Mouse (Mus musculus) left cerebral cortex, adult 2 months (tissue): ENCODE measurements around the gene Dgkg. TPM values are rescaled to one million over a fixed set of nuclear protein-coding genes. Genes with fewer than 3 reads are reported as not detected.
A peak's percentile ranks its signal among the peaks of the same experiment; 100 is the strongest.

ENCODE experiments used
- DNase-seq, 2 experiments: peaks; one replicate each; pipeline ENCODE4 v3.0.0; 2021 to 2022; ENCODE audit warnings: low spot score in 2 of 2, mixed read lengths in 1 of 2; ENCODE audit errors: extremely low spot score in 1 of 2
- H3K27ac ChIP-seq: fragments of 200-600 bp; 2 replicates; pipeline ENCODE4 v1.8.1; 2022
- H3K4me3 ChIP-seq: fragments of 200-600 bp; 2 replicates; pipeline ENCODE4 v1.8.1; 2022
- CTCF ChIP-seq: fragments of 200-600 bp; IDR thresholded peaks from 2 replicates; pipeline ENCODE4 v1.8.1; 2022; ENCODE audit warnings: antibody characterized with exemption, mild to moderate bottlenecking, moderate library complexity
- intact Hi-C: fragments of 180-260 bp; cut with DNase I; formaldehyde crosslinking; loops from one replicate; pipeline ENCODE4 v1.15.1; 2025
- total RNA-seq, 2 experiments: library from RNA; stranded (reverse); gene quantifications; 2 replicates each; pipeline ENCODE4 v1.2.3; 2021

The Dgkg gene
- total RNA-seq, 2 experiments from 2014 or later: 63.3 to 64.0 TPM

DNA sequence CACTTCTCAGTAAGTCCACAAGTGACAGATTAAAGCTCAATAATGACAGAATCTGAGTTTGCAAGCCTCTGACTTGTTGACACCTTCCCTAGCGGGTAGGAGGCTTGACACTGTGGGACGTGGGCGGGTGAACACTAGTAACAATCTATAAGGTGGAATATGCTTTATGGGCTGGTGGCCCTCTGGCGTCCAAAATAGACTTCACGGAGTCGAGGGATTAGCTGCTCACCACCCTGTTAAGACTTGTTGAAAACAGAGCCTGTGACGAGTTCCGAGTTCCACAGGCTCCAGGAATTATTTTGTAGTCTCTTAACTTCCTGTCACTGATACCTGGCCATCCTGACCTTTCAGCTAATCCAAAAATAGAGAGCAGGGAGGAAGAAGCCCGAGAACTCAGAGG, 104.7 kb downstream of the Dgkg start:
- peak; percentile 26 for TF ChIP-seq CTCF
- intact Hi-C loops: no loop called here
- H3K4me3 ChIP-seq: no peak overlapping the region
- no peak overlapping the region for H3K27ac ChIP-seq
- DNase-seq: no peak

DNA sequence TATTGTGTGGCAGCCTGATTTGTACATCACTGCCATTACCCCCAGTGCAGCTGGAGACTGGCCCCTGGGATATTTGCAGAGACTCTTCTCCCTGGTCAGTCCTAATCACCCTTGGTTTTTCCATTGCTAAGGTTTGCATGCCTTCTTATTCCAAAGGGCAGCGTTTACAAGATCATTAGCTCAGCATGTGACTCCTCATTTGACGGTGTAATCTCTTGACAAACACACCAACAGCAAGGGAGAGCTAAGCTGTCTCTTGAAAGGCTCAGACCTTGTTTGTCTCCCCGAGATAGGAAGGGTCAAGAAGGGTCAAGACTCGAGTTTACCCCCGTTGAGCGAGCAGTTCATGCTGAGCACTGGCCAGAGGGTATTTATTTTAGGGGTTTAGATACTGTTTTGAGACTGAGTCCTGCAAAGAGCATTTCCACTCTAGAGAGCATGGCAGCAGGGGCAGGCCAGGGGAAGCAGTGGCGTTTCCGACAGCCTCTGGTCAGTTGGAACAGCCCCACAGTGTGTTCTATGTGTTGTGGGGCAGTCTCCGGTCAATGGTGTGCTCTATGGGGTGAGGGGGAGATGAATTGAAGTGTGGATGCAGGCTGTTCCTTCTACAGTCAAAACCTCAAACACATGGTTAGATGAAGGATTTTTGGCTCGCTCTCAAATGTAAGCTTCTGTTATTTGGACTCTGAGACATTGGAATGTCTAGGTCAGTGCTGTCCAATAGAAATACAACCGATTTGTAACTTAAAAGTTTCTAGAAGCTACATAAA, 105.6 kb downstream of the Dgkg start:
- H3K4me3 ChIP-seq: no peak overlapping the region
- no peak for TF ChIP-seq CTCF
- intact Hi-C loops: no loop called here
- no peak for DNase-seq
- H3K27ac ChIP-seq: no peak overlapping the region

DNA sequence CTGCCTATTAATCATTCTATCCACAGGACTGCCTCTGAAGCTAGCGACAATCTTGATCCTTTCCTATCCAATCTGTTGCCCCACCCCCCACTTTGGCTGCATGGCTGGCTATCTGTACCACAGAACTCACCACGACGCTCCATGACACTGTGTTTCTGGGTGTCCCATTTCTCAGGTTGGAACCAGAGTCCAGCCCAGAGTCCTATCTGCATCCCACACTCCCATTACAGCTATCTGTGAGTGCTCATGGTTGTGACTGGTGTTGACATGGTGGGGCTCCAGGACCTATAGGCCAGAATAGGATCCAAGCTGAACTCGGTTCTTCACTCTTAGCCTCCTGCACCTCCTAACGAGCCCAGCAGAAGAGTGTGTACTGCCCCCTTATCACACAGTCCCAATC, 107.7 kb downstream of the Dgkg start:
- TF ChIP-seq CTCF: no peak
- no peak for DNase-seq
- no peak overlapping the region for H3K27ac ChIP-seq
- intact Hi-C loops: loop anchor here (2.0 to 5.0 kb wide), 3 partner anchors 67 to 239 kb away; no protein-coding TSS in a partner anchor
- no peak overlapping the region for H3K4me3 ChIP-seq

DNA sequence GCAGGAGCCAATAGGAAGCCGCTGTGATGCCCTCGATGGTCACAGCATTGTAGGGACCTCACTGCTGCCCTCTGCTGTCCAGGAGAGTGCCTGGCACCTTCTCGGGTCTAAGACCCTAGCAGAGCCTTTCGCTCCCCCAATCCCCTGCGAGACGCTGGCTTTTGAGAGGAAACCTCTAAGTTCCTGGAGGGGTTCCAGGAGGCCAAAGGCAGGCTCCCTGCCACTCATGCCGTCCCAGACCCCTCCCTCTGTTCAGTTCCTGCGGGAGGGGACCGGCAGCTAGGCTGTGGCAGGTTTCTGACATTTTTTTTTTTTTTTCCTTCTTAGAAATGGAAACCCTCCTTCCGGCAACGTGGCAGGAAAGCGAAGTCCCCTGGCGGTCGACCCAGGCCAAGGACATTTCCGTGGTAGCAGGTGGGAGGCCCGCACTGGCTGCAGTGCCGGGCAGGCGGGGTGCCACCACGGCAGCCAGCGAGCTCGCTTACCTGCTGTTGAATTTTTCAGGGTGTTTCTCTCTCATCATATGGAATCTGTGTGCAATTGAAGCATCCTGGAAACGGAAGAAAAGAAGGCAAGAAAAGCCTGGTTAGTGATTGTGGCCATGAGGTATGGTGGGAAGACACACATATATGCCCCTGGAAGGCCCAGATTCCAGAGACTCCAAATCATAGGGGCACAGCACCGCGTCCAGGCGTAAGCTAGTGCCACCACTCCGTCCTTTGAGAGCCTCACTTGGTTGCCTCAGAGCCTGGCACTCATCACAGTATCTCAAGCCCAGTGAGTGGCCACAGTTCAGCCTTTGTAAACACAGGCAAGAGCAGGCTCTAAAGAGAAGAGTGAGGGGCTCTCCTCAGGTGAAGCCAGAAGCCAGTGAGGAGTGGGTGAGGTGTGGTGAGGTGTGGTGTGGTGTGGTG, 108.6 kb downstream of the Dgkg start:
- intact Hi-C loops: loop anchor here (1.0 to 5.0 kb wide), 4 partner anchors 66 to 238 kb away; no protein-coding TSS in a partner anchor
- peak overlapping the region; percentile 43 for H3K4me3 ChIP-seq
- DNase-seq: peak; percentile 80 to 89
- peak overlapping the region; percentile 78 for H3K27ac ChIP-seq
- TF ChIP-seq CTCF: peak; percentile 91

DNA sequence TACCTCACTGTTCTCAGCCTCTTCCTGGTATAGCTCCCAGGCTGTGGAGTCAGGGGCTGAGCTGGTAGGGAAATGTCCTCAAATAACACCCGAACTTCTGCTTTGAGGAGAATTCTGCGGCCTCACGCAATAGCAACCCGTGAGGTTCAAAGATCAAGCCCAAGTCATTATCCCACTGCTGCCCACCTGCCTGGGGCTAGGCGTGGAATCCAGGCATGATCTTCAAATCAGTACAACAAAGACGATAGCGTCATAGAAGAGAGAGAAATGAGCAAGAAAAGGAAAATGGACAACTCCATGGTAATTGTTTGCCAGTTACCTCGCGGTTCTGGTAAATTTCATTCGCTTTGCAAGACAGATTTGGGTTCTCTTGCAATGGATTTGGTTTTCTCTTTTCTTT, 109.3 kb downstream of the Dgkg start:
- Histone ChIP-seq H3K4me3 (peak overlapping the region; percentile 43), H3K27ac (peak overlapping the region; percentile 46; the same call in 1 of the 2 replicates)
- intact Hi-C loops: loop anchor here (1.0 to 5.0 kb wide), 4 partner anchors 65 to 237 kb away; no protein-coding TSS in a partner anchor
- TF ChIP-seq CTCF: no peak
- no peak for DNase-seq

DNA sequence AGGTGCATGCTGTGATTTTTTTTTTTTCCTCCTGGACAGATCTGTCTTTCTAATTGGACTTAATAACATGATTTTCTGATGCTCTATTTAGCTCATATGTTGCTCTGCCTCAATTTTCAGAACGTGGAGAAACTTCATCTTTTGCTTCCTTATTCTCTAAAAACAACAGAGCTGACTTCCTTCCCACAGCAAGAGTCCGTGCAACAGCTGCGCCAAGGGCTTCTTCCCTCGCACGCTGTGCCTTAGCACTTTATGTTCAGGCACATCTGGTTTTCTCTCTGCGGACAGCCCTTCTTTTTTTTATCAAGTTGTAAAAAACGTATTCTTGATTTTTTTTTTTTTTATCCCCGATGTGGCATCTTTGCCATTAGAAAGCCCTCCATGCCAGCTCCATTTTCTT, 111.2 kb downstream of the Dgkg start:
- peak overlapping the region; percentile 96 for H3K27ac ChIP-seq
- no peak for TF ChIP-seq CTCF
- H3K4me3 ChIP-seq: no peak overlapping the region
- intact Hi-C loops: loop anchor here (5.0 kb wide), 2 partner anchors 63 to 128 kb away; no protein-coding TSS in a partner anchor
- no peak for DNase-seq

DNA sequence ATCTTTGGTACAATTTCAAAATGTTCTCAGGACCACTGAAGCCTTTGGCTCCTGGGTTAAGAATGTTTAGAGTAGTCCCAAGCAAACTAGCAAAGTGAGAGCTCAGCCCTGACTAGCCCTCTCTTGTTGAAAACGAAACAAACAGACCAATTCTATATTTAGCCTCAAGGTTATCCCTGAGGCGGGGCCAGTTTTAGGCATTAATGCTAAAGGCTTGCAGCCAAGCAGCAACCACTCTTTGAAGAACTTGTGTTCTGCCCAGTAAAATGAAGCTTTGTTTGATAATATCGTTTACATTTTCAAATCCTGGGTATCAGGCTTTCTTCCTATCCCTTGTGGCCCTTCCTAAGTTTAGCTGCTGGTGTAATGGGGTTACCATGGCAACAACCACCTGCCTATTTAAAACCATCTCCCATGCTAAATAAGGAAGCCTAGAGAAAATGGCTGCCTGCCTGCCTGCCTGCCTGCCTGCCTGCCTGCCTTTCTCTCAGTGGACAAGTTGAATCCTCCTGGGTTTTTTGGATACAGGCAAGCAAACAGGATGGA, 111.9 kb downstream of the Dgkg start:
- no peak for TF ChIP-seq CTCF
- intact Hi-C loops: loop anchor here (5.0 kb wide), 2 partner anchors 63 to 128 kb away; no protein-coding TSS in a partner anchor
- H3K27ac ChIP-seq: peak overlapping the region; percentile 96
- H3K4me3 ChIP-seq: no peak overlapping the region
- peak; percentile 39 to 63 for DNase-seq

DNA sequence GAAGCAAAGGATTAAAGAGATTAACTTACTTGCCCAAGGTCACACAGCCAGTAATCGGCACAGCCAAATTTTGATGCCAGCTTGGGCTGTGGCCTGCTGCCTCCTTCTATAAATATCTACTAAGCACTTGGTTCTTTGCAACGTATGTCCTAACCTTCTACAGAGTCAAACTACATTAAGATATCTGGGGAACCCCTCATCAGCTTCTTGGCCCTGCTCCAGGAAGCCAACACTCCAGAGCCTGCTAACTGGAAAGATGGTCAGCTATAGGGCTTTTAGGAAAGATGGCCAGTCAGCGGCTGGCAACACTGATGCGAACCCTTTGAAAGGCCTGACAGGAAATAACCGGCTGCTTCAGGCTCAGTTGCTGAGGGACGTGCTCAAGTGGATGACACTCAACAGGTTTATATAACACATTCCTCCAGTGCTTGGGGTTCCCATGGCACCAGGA, 114.3 kb downstream of the Dgkg start:
- H3K27ac ChIP-seq: no peak overlapping the region

DNA sequence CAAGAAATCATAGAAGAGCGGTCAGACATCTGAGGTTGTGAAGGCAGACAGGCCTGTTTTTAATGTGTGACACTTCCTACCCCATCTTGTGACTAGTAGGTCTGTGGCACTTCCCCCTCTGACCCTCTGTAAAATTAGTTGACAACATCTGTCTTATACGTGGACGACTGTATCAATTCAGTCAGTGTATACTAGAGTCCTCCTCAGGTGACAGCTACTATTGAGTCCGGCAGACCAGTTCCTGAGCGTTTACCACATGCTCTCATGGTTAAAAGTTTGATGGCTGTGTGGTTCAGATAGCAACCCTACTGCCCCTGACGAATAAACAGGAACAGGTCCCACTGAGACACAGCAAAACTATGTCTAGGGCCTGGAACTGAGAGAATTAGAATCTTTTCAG, 117.7 kb downstream of the Dgkg start:
- TF ChIP-seq CTCF: no peak

More for the DNA sequence above, 114.3 kb downstream of the Dgkg start:
- intact Hi-C loops: no loop called here
- no peak overlapping the region for H3K4me3 ChIP-seq
- DNase-seq: no peak
- no peak for TF ChIP-seq CTCF

DNA sequence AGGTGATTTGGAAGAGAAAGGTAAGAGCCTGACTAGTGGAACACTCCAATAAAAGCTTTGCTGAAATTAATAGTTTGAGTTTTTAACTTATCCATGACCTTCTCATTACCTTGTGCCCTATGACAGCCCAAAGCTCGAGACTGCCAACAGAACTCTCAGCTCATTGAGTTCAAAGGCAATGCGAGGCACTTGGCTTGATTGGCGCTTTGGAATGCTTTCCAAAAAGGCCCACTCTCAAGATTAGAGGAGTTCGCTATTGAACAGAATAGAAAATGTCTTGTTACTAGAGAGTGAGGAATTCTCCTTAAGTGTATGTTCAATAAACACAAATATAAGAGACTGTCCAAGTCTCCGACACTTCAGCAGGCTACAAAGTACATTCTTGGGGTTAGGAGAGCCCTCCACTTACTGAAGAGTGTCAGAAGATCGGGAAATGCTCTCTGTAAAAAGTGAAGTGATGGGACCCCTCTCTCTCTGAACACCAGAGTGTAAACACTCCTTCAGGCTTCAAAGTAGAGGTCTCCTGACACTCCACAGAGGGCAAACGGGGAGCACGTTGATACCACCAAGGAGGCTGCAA, 120.3 kb downstream of the Dgkg start:
- Histone ChIP-seq H3K27ac (no peak overlapping the region), H3K4me3 (no peak overlapping the region)
- no peak for TF ChIP-seq CTCF
- intact Hi-C loops: no loop called here
- no peak for DNase-seq

More for the DNA sequence above, 117.7 kb downstream of the Dgkg start:
- DNase-seq: no peak
- intact Hi-C loops: no loop called here
- no peak overlapping the region for H3K4me3 ChIP-seq
- H3K27ac ChIP-seq: no peak overlapping the region

DNA sequence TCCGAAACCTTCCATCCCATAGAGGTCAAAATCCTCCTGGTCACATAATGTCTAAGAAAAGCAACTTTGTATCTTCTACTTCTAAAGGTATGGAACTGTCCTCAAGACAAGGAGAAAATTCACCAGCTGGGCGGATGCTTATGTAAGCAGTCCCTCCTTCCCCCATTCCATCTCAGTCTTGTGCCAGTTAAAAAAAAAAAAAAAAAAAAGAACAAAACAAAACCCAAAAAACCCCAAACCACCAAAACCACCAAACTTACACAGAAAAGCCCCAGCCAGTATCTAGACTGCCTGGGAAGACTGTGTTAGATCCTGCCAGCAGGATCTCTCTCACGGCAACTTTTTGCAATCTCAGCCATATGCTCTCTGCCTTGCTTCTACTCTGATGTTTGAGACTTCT, 123.9 kb downstream of the Dgkg start:
- intact Hi-C loops: no loop called here
- H3K27ac ChIP-seq: no peak overlapping the region
- no peak overlapping the region for H3K4me3 ChIP-seq
- DNase-seq: no peak
- no peak for TF ChIP-seq CTCF
